Mouse (Mus musculus): ENCODE data around the gene Frmd6. TPM values are rescaled to one million over a fixed set of nuclear protein-coding genes. Genes with fewer than 3 reads are reported as not detected.

The Frmd6 gene
- polyA plus RNA-seq, 1 experiment from 2014 or later = 3.0 TPM

DNA sequence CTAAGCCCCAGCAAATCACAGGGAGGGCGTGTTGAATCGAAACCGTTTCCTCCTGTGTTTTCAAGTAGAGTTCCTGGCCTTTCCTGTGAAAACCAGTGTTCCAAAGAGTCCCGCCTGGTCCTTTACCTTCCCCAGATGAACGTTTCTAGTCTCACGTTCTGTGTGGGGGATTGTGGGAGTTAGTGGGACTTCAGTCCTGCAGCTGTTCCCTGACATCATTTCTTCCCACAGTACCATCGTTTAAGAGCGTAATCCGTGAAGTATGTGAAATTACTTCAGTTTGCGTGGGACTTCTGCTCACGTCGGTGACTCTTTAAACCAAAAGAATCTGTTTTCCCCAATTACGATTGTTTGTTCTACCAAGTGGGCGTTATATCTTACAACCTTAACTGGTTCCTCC lies 57.8 kb downstream of the Frmd6 start:
- Histone ChIP-seq H3K9ac (no peak overlapping the region), H3K27ac (no peak overlapping the region), H3K36me3 (peaks cover 15% of the 10 kb centered on the region; the same call in 1 of the 2 replicates), H3K4me3 (replicated peaks) (no peak overlapping the region), H3K4me1 (replicated peaks) (no peaks in the 10 kb centered on the region), H3K27me3 (no peaks in the 10 kb centered on the region), H3K4me2 (no peak overlapping the region), H3K9me3 (replicated peaks) (no peaks in the 10 kb centered on the region)
- ATAC-seq (ENCODE audit: low read depth) (no peak), DNase-seq (no peak)
- 78% methylated on average over 14 of the region's 14 CpGs for WGBS (ENCODE audit: insufficient replicate concordance)

GRCm38 (mm10) chr12:70884113-70884512 lies 58.8 kb downstream of the Frmd6 start:
- DNase-seq = no peak

GRCm38 (mm10) chr12:70884973-70885372 lies 59.7 kb downstream of the Frmd6 start:
- 74% methylated on average over 6 of the region's 6 CpGs for WGBS (ENCODE audit: insufficient replicate concordance)
- no peaks in the 10 kb centered on the region for H3K9me3 ChIP-seq (replicated peaks)

More at GRCm38 (mm10) chr12:70884113-70884512, 58.8 kb downstream of the Frmd6 start:
- 83% methylated on average over 7 of the region's 7 CpGs for WGBS (ENCODE audit: insufficient replicate concordance)
- Histone ChIP-seq H3K27ac (no peak overlapping the region), H3K4me1 (replicated peaks) (no peaks in the 10 kb centered on the region), H3K36me3 (peaks cover 11% of the 10 kb centered on the region; the same call in 1 of the 2 replicates), H3K4me2 (no peak overlapping the region), H3K9me3 (replicated peaks) (no peaks in the 10 kb centered on the region), H3K4me3 (replicated peaks) (no peak overlapping the region), H3K27me3 (no peaks in the 10 kb centered on the region), H3K9ac (no peak overlapping the region)
- no peak for ATAC-seq (ENCODE audit: low read depth)

DNA sequence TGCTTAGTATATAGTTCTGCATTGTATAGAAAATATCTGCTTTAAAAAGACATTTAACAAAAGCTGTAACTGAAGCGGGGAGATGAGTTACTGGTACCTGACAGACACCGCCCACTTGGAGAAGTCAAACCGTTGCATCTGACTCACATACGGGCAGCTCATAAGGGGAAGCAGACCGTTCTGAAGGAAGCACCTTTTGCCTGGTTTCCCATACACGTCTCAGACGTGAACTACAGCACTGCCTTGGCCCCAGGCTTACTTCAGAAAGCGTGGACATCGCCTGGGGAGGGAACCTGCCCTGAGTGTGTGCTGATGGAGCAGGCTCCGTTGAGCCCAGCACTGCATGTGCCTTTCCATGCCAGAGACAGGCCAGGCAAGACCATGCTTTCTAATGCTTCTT lies 60.3 kb downstream of the Frmd6 start:
- no peak for DNase-seq
- peaks cover 14% of the 10 kb centered on the region; the same call in 1 of the 2 replicates for H3K36me3 ChIP-seq
- no peak overlapping the region for H3K9ac ChIP-seq
- WGBS (ENCODE audit: insufficient replicate concordance) = 37% methylated on average over 10 of the region's 10 CpGs
- ATAC-seq (ENCODE audit: low read depth) = no peak
- H3K4me1 ChIP-seq (replicated peaks) = no peaks in the 10 kb centered on the region
- H3K27me3 ChIP-seq = no peaks in the 10 kb centered on the region
- H3K27ac ChIP-seq = no peak overlapping the region
- H3K4me2 ChIP-seq = no peak overlapping the region
- no peaks in the 10 kb centered on the region for H3K9me3 ChIP-seq (replicated peaks)
- no peak overlapping the region for H3K4me3 ChIP-seq (replicated peaks)

More at GRCm38 (mm10) chr12:70884973-70885372, 59.7 kb downstream of the Frmd6 start:
- DNase-seq = no peak
- H3K9ac ChIP-seq = no peak overlapping the region
- H3K4me1 ChIP-seq (replicated peaks) = no peaks in the 10 kb centered on the region
- ATAC-seq (ENCODE audit: low read depth) = no peak
- H3K27me3 ChIP-seq = no peaks in the 10 kb centered on the region
- no peak overlapping the region for H3K4me2 ChIP-seq
- no peak overlapping the region for H3K27ac ChIP-seq
- no peak overlapping the region for H3K4me3 ChIP-seq (replicated peaks)
- peaks cover 11% of the 10 kb centered on the region; the same call in 1 of the 2 replicates for H3K36me3 ChIP-seq

DNA sequence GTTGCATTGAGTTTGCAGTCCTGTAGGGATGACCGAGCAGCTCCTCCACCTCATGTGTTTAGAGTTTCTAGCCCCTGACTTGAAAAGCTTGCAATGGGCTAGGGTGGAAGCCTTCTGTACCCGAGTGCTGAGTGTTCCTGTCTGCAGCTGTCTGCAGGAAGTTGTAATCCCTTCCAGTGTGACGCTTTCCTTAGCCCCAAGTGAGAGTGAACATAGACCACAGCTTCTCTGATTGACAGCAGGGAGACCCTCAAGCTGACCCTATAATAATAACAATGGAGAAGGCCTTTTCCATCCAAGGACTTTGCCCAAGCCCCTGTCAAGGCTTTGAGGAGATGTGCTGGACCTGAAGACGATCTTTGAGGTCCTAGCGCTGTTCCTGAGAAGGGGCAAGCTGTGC lies 65.1 kb downstream of the Frmd6 start:
- Histone ChIP-seq H3K9ac (no peak overlapping the region), H3K4me2 (no peak overlapping the region), H3K36me3 (peaks cover 9% of the 10 kb centered on the region; the same call in 1 of the 2 replicates), H3K4me3 (replicated peaks) (no peak overlapping the region), H3K9me3 (replicated peaks) (no peaks in the 10 kb centered on the region), H3K4me1 (replicated peaks) (no peaks in the 10 kb centered on the region), H3K27ac (no peak overlapping the region), H3K27me3 (no peaks in the 10 kb centered on the region)
- ATAC-seq (ENCODE audit: low read depth) = no peak
- no peak for DNase-seq
- WGBS (ENCODE audit: insufficient replicate concordance) = 67% methylated on average over 5 of the region's 5 CpGs

GRCm38 (mm10) chr12:70890874-70891470 lies 65.7 kb downstream of the Frmd6 start:
- no peaks in the 10 kb centered on the region for H3K9me3 ChIP-seq (replicated peaks)
- H3K36me3 ChIP-seq = peaks cover 9% of the 10 kb centered on the region; the same call in 1 of the 2 replicates
- H3K9ac ChIP-seq = no peak overlapping the region
- H3K27me3 ChIP-seq = no peaks in the 10 kb centered on the region
- 73% methylated on average over 8 of the region's 8 CpGs for WGBS (ENCODE audit: insufficient replicate concordance)
- DNase-seq (no peak), ATAC-seq (ENCODE audit: low read depth) (no peak)
- H3K4me1 ChIP-seq (replicated peaks) = no peaks in the 10 kb centered on the region
- H3K4me3 ChIP-seq (replicated peaks) = no peak overlapping the region
- H3K27ac ChIP-seq = no peak overlapping the region
- no peak overlapping the region for H3K4me2 ChIP-seq

GRCm38 (mm10) chr12:70895275-70895674 lies 70.0 kb downstream of the Frmd6 start:
- H3K27ac ChIP-seq = no peak overlapping the region
- DNase-seq (no peak), ATAC-seq (ENCODE audit: low read depth) (no peak)
- H3K4me3 ChIP-seq (replicated peaks) = no peak overlapping the region
- no peak overlapping the region for H3K9ac ChIP-seq
- H3K36me3 ChIP-seq = peaks cover 9% of the 10 kb centered on the region; the same call in 1 of the 2 replicates
- 82% methylated on average over 7 of the region's 7 CpGs for WGBS (ENCODE audit: insufficient replicate concordance)
- no peaks in the 10 kb centered on the region for H3K27me3 ChIP-seq
- no peaks in the 10 kb centered on the region for H3K9me3 ChIP-seq (replicated peaks)
- no peak overlapping the region for H3K4me2 ChIP-seq
- no peaks in the 10 kb centered on the region for H3K4me1 ChIP-seq (replicated peaks)

GRCm38 (mm10) chr12:70896068-70896467 lies 70.8 kb downstream of the Frmd6 start:
- Histone ChIP-seq H3K27me3 (no peaks in the 10 kb centered on the region), H3K4me1 (replicated peaks) (no peaks in the 10 kb centered on the region), H3K9ac (no peak overlapping the region), H3K4me3 (replicated peaks) (no peak overlapping the region), H3K36me3 (peaks cover 2% of the 10 kb centered on the region; the same call in 1 of the 2 replicates), H3K27ac (no peak overlapping the region), H3K9me3 (replicated peaks) (no peaks in the 10 kb centered on the region), H3K4me2 (no peak overlapping the region)
- DNase-seq = no peak
- 76% methylated on average over 10 of the region's 10 CpGs for WGBS (ENCODE audit: insufficient replicate concordance)
- ATAC-seq (ENCODE audit: low read depth) = no peak

DNA sequence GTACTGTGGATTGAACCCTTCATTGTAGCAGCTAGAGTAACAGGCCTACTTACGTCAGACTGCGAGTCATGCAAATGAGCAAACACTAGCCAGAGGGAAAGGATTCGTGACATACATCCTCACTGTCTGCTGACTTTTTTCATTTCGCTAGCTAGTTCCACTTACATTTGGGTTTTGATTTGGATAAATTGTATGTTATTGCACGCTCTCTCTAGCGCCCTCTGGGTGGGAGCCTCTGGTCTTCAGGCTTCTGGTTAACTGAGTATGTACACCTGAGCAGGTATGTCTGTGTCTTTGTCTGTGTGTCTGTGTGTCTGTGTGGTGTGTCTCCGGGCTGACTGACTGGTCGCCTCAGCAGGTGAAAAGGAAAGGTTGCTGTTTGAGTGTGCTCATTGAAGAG lies 72.1 kb downstream of the Frmd6 start:
- Histone ChIP-seq H3K9ac (no peak overlapping the region), H3K9me3 (replicated peaks) (no peaks in the 10 kb centered on the region), H3K27me3 (no peaks in the 10 kb centered on the region), H3K4me3 (replicated peaks) (no peak overlapping the region), H3K4me2 (no peak overlapping the region), H3K27ac (no peak overlapping the region), H3K4me1 (replicated peaks) (no peaks in the 10 kb centered on the region), H3K36me3 (peaks cover 2% of the 10 kb centered on the region; the same call in 1 of the 2 replicates)
- DNase-seq (no peak), ATAC-seq (ENCODE audit: low read depth) (no peak)
- 74% methylated on average over 8 of the region's 8 CpGs for WGBS (ENCODE audit: insufficient replicate concordance)

- Histone ChIP-seq H3K9me3 (replicated peaks) (no peaks in the 10 kb centered on the region), H3K4me3 (replicated peaks) (no peak overlapping the region), H3K36me3 (peaks cover 2% of the 10 kb centered on the region; the same call in 1 of the 2 replicates), H3K4me2 (no peak overlapping the region), H3K27me3 (no peaks in the 10 kb centered on the region), H3K9ac (no peak overlapping the region), H3K4me1 (replicated peaks) (no peaks in the 10 kb centered on the region), H3K27ac (no peak overlapping the region)
- DNase-seq (no peak), ATAC-seq (ENCODE audit: low read depth) (no peak)
- 71% methylated on average over 8 of the region's 8 CpGs for WGBS (ENCODE audit: insufficient replicate concordance)
Measured at GRCm38 (mm10) chr12:70898450-70898849, 73.1 kb downstream of the Frmd6 start.

DNA sequence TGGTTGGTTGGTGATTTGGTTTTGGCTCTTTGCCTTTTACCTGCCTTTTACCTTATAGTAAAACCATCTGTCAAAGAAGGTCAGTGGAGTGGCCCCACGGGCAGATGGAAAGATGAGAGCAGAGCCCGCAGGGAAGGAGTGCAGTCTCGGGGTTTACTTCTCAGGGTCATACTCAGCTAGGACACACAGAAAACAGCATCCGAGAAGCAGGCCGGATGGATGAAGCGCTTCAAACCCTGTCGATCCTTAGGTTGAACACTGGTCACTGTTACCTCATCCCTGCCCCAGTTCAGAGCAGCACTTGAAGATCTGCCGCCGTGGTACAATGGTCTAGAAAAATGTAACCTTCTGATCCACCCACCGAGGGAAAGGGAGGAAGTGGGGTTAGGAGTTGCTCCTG lies 79.2 kb downstream of the Frmd6 start:
- Histone ChIP-seq H3K27me3 (no peaks in the 10 kb centered on the region), H3K4me2 (no peak overlapping the region), H3K27ac (no peak overlapping the region), H3K4me3 (replicated peaks) (no peak overlapping the region), H3K9ac (no peak overlapping the region), H3K9me3 (replicated peaks) (no peaks in the 10 kb centered on the region), H3K4me1 (replicated peaks) (no peaks in the 10 kb centered on the region), H3K36me3 (no peaks in the 10 kb centered on the region)
- DNase-seq (no peak), ATAC-seq (ENCODE audit: low read depth) (no peak)
- WGBS (ENCODE audit: insufficient replicate concordance) = 77% methylated on average over 10 of the region's 10 CpGs

DNA sequence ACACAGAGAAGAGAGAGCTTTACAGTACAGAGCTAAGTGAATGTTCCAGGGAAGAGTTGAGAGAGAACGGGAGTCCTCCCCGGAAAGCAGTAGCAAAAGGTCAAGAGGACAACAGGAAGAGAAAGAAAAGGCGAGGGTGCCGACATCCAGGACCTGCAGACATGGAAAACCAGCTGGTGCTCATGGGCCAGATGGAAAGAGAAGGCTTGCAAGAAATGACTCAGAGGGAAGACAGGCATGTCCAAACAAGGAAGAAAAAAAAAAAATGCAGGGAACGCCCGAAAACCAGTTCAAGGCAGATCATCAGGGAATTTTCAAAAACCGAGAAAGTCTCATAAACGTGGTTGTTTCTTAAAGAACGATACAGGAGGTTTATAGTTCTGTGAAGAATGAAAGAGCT lies 81.6 kb downstream of the Frmd6 start:
- no peak overlapping the region for H3K9ac ChIP-seq
- no peak overlapping the region for H3K4me3 ChIP-seq (replicated peaks)
- H3K4me2 ChIP-seq = no peak overlapping the region
- DNase-seq (no peak), ATAC-seq (ENCODE audit: low read depth) (no peak)
- H3K27me3 ChIP-seq = no peaks in the 10 kb centered on the region
- no peaks in the 10 kb centered on the region for H3K36me3 ChIP-seq
- H3K4me1 ChIP-seq (replicated peaks) = 0 out of 2 replicates have a peak, but pooled peaks cover 7% of the 10 kb centered on the region
- H3K27ac ChIP-seq = no peak overlapping the region
- WGBS (ENCODE audit: insufficient replicate concordance) = 71% methylated on average over 9 of the region's 9 CpGs
- H3K9me3 ChIP-seq (replicated peaks) = no peaks in the 10 kb centered on the region

All from liver, embryonic 13.5 days (tissue).